Mouse (Mus musculus): ENCODE measurements around the gene Usp50. TPM values are rescaled to one million over a fixed set of nuclear protein-coding genes. Genes with fewer than 3 reads are reported as not detected.

Gene Usp50
- 2.9 and 3.7 TPM in 2 replicates for polyA plus RNA-seq (2016; fragmentation: Nextera tagmentation; extraction: Ambion mirVana)

GRCm38 (mm10) chr2:126783370-126783769 lies at the start of gene Usp50:
TSS of gene Usp50 (minus strand) at chr2:126783470.
- Histone ChIP-seq H3K4me2 (replicated peaks) (no peak within 1 kb of the TSS), H3K9ac (no peak within 1 kb of the TSS), H3K27me3 (replicated peaks) (no peaks in the 10 kb centered on the region), H3K27ac (no peak within 1 kb of the TSS), H3K36me3 (no peaks in the 10 kb centered on the region), H3K4me1 (no peaks in the 10 kb centered on the region), H3K9me3 (no peaks in the 10 kb centered on the region), H3K4me3 (no peak within 1 kb of the TSS)
- 69% methylated on average over 4 of the region's 4 CpGs for WGBS
- ATAC-seq (ENCODE audit: low FRiP score, low read depth) = no peak

GRCm38 (mm10) chr2:126817414-126817813 lies 34.1 kb upstream of the Usp50 start:
- Histone ChIP-seq H3K4me2 (replicated peaks) (no peak overlapping the region), H3K4me3 (no peak overlapping the region), H3K36me3 (peaks cover 29% of the 10 kb centered on the region), H3K27ac (no peak overlapping the region), H3K9ac (no peak overlapping the region), H3K9me3 (no peaks in the 10 kb centered on the region), H3K4me1 (no peaks in the 10 kb centered on the region), H3K27me3 (replicated peaks) (no peaks in the 10 kb centered on the region)
- no peak for ATAC-seq (ENCODE audit: low FRiP score, low read depth)
- 88% methylated on average over 2 of the region's 2 CpGs for WGBS

GRCm38 (mm10) chr2:126816644-126817347 lies 33.5 kb upstream of the Usp50 start:
- Histone ChIP-seq H3K9ac (no peak overlapping the region), H3K4me3 (no peak overlapping the region), H3K27me3 (replicated peaks) (no peaks in the 10 kb centered on the region), H3K4me2 (replicated peaks) (no peak overlapping the region), H3K36me3 (peaks cover 32% of the 10 kb centered on the region), H3K27ac (no peak overlapping the region), H3K4me1 (no peaks in the 10 kb centered on the region), H3K9me3 (no peaks in the 10 kb centered on the region)
- no peak for ATAC-seq (ENCODE audit: low FRiP score, low read depth)
- WGBS = 92% methylated on average over 4 of the region's 4 CpGs

- Histone ChIP-seq H3K4me3 (no peak overlapping the region), H3K36me3 (peaks cover 39% of the 10 kb centered on the region), H3K27ac (no peak overlapping the region), H3K9me3 (no peaks in the 10 kb centered on the region), H3K4me1 (no peaks in the 10 kb centered on the region), H3K4me2 (replicated peaks) (no peak overlapping the region), H3K27me3 (replicated peaks) (no peaks in the 10 kb centered on the region), H3K9ac (no peak overlapping the region)
- WGBS = 31% methylated on average over 1 of the region's 1 CpGs
- ATAC-seq (ENCODE audit: low FRiP score, low read depth) = no peak
Measured at GRCm38 (mm10) chr2:126815822-126816221, 32.6 kb upstream of the Usp50 start.

- Histone ChIP-seq H3K36me3 (peaks cover 56% of the 10 kb centered on the region), H3K9me3 (no peaks in the 10 kb centered on the region)
- 92% methylated on average over 3 of the region's 3 CpGs for WGBS
Measured at GRCm38 (mm10) chr2:126801980-126802379, 18.7 kb upstream of the Usp50 start.

GRCm38 (mm10) chr2:126798455-126798854 lies 15.2 kb upstream of the Usp50 start:
- no peaks in the 10 kb centered on the region for H3K9me3 ChIP-seq
- no peak overlapping the region for H3K9ac ChIP-seq
- H3K4me2 ChIP-seq (replicated peaks) = no peak overlapping the region
- H3K4me3 ChIP-seq = no peak overlapping the region
- no peak for ATAC-seq (ENCODE audit: low FRiP score, low read depth)
- no peak overlapping the region for H3K27ac ChIP-seq
- no peaks in the 10 kb centered on the region for H3K4me1 ChIP-seq
- H3K36me3 ChIP-seq = peaks cover 52% of the 10 kb centered on the region
- no peaks in the 10 kb centered on the region for H3K27me3 ChIP-seq (replicated peaks)
- WGBS = 92% methylated on average over 5 of the region's 5 CpGs

More at GRCm38 (mm10) chr2:126801980-126802379, 18.7 kb upstream of the Usp50 start:
- no peak overlapping the region for H3K9ac ChIP-seq
- H3K27me3 ChIP-seq (replicated peaks) = no peaks in the 10 kb centered on the region
- no peak overlapping the region for H3K4me2 ChIP-seq (replicated peaks)
- H3K4me1 ChIP-seq = no peaks in the 10 kb centered on the region
- H3K27ac ChIP-seq = no peak overlapping the region
- no peak for ATAC-seq (ENCODE audit: low FRiP score, low read depth)
- H3K4me3 ChIP-seq = no peak overlapping the region

- Histone ChIP-seq H3K4me1 (no peaks in the 10 kb centered on the region), H3K4me2 (replicated peaks) (no peak overlapping the region), H3K9me3 (no peaks in the 10 kb centered on the region), H3K36me3 (peaks cover 56% of the 10 kb centered on the region), H3K27ac (no peak overlapping the region), H3K4me3 (no peak overlapping the region), H3K9ac (no peak overlapping the region), H3K27me3 (replicated peaks) (no peaks in the 10 kb centered on the region)
- ATAC-seq (ENCODE audit: low FRiP score, low read depth) = no peak
- 87% methylated on average over 3 of the region's 3 CpGs for WGBS
Measured at GRCm38 (mm10) chr2:126795708-126796107, 12.4 kb upstream of the Usp50 start.

GRCm38 (mm10) chr2:126792611-126793010 lies 9.3 kb upstream of the Usp50 start:
- WGBS = 84% methylated on average over 5 of the region's 5 CpGs
- Histone ChIP-seq H3K4me2 (replicated peaks) (no peak overlapping the region), H3K27ac (no peak overlapping the region), H3K9me3 (no peaks in the 10 kb centered on the region), H3K4me1 (no peaks in the 10 kb centered on the region), H3K4me3 (no peak overlapping the region), H3K27me3 (replicated peaks) (no peaks in the 10 kb centered on the region), H3K9ac (no peak overlapping the region), H3K36me3 (peaks cover 43% of the 10 kb centered on the region)
- ATAC-seq (ENCODE audit: low FRiP score, low read depth) = no peak

GRCm38 (mm10) chr2:126787721-126788342 lies 4.6 kb upstream of the Usp50 start:
- Histone ChIP-seq H3K36me3 (peaks cover 21% of the 10 kb centered on the region), H3K27me3 (replicated peaks) (no peaks in the 10 kb centered on the region), H3K9ac (no peak overlapping the region), H3K4me2 (replicated peaks) (no peak overlapping the region), H3K4me1 (no peaks in the 10 kb centered on the region), H3K9me3 (no peaks in the 10 kb centered on the region), H3K27ac (no peak overlapping the region), H3K4me3 (no peak overlapping the region)
- ATAC-seq (ENCODE audit: low FRiP score, low read depth) = no peak
- WGBS = 66% methylated on average over 9 of the region's 9 CpGs

GRCm38 (mm10) chr2:126782433-126782832 lies 837 bp downstream of the Usp50 start:
- H3K4me3 ChIP-seq = no peak overlapping the region
- H3K9ac ChIP-seq = no peak overlapping the region
- no peaks in the 10 kb centered on the region for H3K36me3 ChIP-seq
- no peaks in the 10 kb centered on the region for H3K9me3 ChIP-seq
- no peak for ATAC-seq (ENCODE audit: low FRiP score, low read depth)
- H3K27ac ChIP-seq = no peak overlapping the region
- H3K4me1 ChIP-seq = no peaks in the 10 kb centered on the region
- H3K27me3 ChIP-seq (replicated peaks) = no peaks in the 10 kb centered on the region
- WGBS = 75% methylated on average over 3 of the region's 3 CpGs
- no peak overlapping the region for H3K4me2 ChIP-seq (replicated peaks)

- Histone ChIP-seq H3K9ac (no peak overlapping the region), H3K4me3 (no peak overlapping the region), H3K36me3 (no peaks in the 10 kb centered on the region), H3K27me3 (replicated peaks) (no peaks in the 10 kb centered on the region), H3K27ac (no peak overlapping the region), H3K9me3 (no peaks in the 10 kb centered on the region), H3K4me1 (no peaks in the 10 kb centered on the region), H3K4me2 (replicated peaks) (no peak overlapping the region)
- 86% methylated on average over 1 of the region's 1 CpGs for WGBS
- no peak for ATAC-seq (ENCODE audit: low FRiP score, low read depth)
Measured at GRCm38 (mm10) chr2:126781478-126781877, 1.8 kb downstream of the Usp50 start.

- Histone ChIP-seq H3K27ac (no peak overlapping the region), H3K9me3 (no peaks in the 10 kb centered on the region), H3K4me1 (no peaks in the 10 kb centered on the region), H3K4me2 (replicated peaks) (no peak overlapping the region), H3K4me3 (no peak overlapping the region), H3K27me3 (replicated peaks) (no peaks in the 10 kb centered on the region), H3K36me3 (no peaks in the 10 kb centered on the region), H3K9ac (no peak overlapping the region)
- 91% methylated on average over 10 of the region's 10 CpGs for WGBS
- no peak for ATAC-seq (ENCODE audit: low FRiP score, low read depth)
Measured at GRCm38 (mm10) chr2:126780286-126780685, 3.0 kb downstream of the Usp50 start.

GRCm38 (mm10) chr2:126778806-126779205 lies 4.5 kb downstream of the Usp50 start:
- H3K36me3 ChIP-seq = no peaks in the 10 kb centered on the region
- no peak overlapping the region for H3K4me3 ChIP-seq
- no peak for ATAC-seq (ENCODE audit: low FRiP score, low read depth)
- no peaks in the 10 kb centered on the region for H3K4me1 ChIP-seq
- H3K27me3 ChIP-seq (replicated peaks) = no peaks in the 10 kb centered on the region
- no peaks in the 10 kb centered on the region for H3K9me3 ChIP-seq
- H3K4me2 ChIP-seq (replicated peaks) = no peak overlapping the region
- H3K9ac ChIP-seq = no peak overlapping the region
- H3K27ac ChIP-seq = no peak overlapping the region
- WGBS = 87% methylated on average over 4 of the region's 4 CpGs

Data from neural tube, embryonic 12.5 days (tissue).